Mouse (Mus musculus): Measurements from ENCODE around the gene Mid1. TPM values are rescaled to one million over a fixed set of nuclear protein-coding genes. Genes with fewer than 3 reads are reported as not detected.
"Not testable (repeated sequence)": the region's sequence is repeated elsewhere in the genome, so short reads cannot be mapped to it uniquely, and the experiment has no call there.

Gene Mid1
- total RNA-seq, 1 experiment, result 201 TPM

DNA sequence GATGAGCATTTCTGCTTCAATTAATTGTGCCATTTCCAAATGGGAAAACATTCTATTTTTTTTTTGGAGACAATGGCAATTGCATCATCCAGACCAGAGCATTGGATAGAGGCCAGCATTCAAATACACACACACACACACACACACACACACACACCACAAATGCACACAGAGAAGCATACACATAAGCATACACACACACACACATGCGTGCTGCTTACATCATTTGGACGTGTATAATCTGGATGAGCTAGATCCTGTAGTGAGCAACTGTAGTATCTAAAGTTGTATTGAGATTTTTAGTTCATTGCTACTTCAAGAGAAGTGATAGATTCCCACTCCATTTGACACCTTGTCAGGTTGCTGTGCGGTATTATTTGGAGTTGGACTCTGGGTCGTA lies 289.5 kb downstream of the Mid1 start:
- peak; percentile 34 for DNase-seq (ENCODE audit: low read depth, low spot score)
- H3K27ac ChIP-seq (ENCODE audit: insufficient read depth, low read depth, low read length, poor library complexity, severe bottlenecking); H3K4me3 ChIP-seq (ENCODE audit: insufficient read depth in 1 of 2, low read depth in 1 of 2, low read length in 2 of 2, poor library complexity in 1 of 2, severe bottlenecking in 1 of 2); H3K9ac ChIP-seq (ENCODE audit: insufficient read depth, low read depth, low read length, poor library complexity, severe bottlenecking); H3K4me1 ChIP-seq (ENCODE audit: control insufficient read depth in 2 of 2, insufficient read depth in 2 of 2, low read length in 2 of 2, poor library complexity in 1 of 2); in situ Hi-C loops (cut with MboI; ENCODE audit: low sequenced_read_pairs in 2 of 2, unreplicated experiment in 2 of 2): not testable (repeated sequence)
- peaks cover 82% of the 10 kb centered on the region for H3K36me3 ChIP-seq (ENCODE audit: control insufficient read depth, insufficient read depth, low read length, poor library complexity, severe bottlenecking)
- H3K9me3 ChIP-seq (ENCODE audit: control insufficient read depth, insufficient read depth, low read depth, low read length), result peaks cover 78% of the 10 kb centered on the region

DNA sequence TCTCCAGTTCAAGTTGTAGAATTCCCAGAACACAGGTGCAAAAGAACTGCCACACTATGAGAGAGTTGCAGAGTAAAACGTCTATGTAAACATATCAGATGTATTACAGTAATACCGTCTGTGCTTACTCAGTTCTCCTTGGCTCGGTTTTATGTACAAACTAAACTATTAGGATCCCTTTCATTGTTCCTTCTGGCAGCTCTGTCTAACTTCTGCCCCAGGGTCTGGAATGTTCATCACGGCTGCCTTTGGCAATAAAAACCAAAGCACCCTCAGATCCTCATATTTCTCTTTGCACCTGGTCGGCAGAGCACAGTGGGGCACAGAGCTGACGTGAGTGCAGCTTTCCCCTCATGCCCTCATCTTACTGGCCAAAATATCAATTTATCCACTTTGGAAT lies 290.0 kb downstream of the Mid1 start:
- H3K9ac ChIP-seq (ENCODE audit: insufficient read depth, low read depth, low read length, poor library complexity, severe bottlenecking); in situ Hi-C loops (cut with MboI; ENCODE audit: low sequenced_read_pairs in 2 of 2, unreplicated experiment in 2 of 2); H3K4me3 ChIP-seq (ENCODE audit: insufficient read depth in 1 of 2, low read depth in 1 of 2, low read length in 2 of 2, poor library complexity in 1 of 2, severe bottlenecking in 1 of 2); H3K27ac ChIP-seq (ENCODE audit: insufficient read depth, low read depth, low read length, poor library complexity, severe bottlenecking); H3K4me1 ChIP-seq (ENCODE audit: control insufficient read depth in 2 of 2, insufficient read depth in 2 of 2, low read length in 2 of 2, poor library complexity in 1 of 2): not testable (repeated sequence)
- peaks cover 80% of the 10 kb centered on the region for H3K9me3 ChIP-seq (ENCODE audit: control insufficient read depth, insufficient read depth, low read depth, low read length)
- DNase-seq (ENCODE audit: low read depth, low spot score), result peak; percentile 35
- peaks cover 83% of the 10 kb centered on the region for H3K36me3 ChIP-seq (ENCODE audit: control insufficient read depth, insufficient read depth, low read length, poor library complexity, severe bottlenecking)

DNA sequence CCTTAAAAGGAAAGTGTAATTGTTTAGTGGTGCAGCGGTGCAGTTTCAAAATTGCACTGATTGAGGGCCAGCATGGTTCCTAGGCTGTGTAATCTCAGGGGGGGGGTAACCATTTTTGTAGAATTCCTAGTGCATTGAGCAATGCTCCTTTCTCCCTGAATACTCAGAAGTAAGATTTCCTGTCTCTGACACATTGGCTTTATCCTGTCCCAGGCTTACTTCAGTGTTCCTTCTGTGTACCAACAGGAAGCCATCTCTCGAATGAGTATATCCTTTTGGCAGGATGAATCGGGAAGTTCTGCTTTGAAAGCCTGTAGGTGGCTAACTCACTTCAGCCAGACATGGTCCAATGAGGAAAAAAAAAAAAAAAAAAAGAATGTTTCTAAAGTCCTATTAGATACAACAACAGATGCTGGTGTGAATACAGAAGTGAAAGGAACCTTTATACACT lies 290.7 kb downstream of the Mid1 start:
- peaks cover 82% of the 10 kb centered on the region for H3K36me3 ChIP-seq (ENCODE audit: control insufficient read depth, insufficient read depth, low read length, poor library complexity, severe bottlenecking)
- H3K27ac ChIP-seq (ENCODE audit: insufficient read depth, low read depth, low read length, poor library complexity, severe bottlenecking); H3K4me3 ChIP-seq (ENCODE audit: insufficient read depth in 1 of 2, low read depth in 1 of 2, low read length in 2 of 2, poor library complexity in 1 of 2, severe bottlenecking in 1 of 2); in situ Hi-C loops (cut with MboI; ENCODE audit: low sequenced_read_pairs in 2 of 2, unreplicated experiment in 2 of 2); H3K9ac ChIP-seq (ENCODE audit: insufficient read depth, low read depth, low read length, poor library complexity, severe bottlenecking); H3K4me1 ChIP-seq (ENCODE audit: control insufficient read depth in 2 of 2, insufficient read depth in 2 of 2, low read length in 2 of 2, poor library complexity in 1 of 2): not testable (repeated sequence)
- DNase-seq (ENCODE audit: low read depth, low spot score), result peak; percentile 29
- H3K9me3 ChIP-seq (ENCODE audit: control insufficient read depth, insufficient read depth, low read depth, low read length), result peaks cover 77% of the 10 kb centered on the region

DNA sequence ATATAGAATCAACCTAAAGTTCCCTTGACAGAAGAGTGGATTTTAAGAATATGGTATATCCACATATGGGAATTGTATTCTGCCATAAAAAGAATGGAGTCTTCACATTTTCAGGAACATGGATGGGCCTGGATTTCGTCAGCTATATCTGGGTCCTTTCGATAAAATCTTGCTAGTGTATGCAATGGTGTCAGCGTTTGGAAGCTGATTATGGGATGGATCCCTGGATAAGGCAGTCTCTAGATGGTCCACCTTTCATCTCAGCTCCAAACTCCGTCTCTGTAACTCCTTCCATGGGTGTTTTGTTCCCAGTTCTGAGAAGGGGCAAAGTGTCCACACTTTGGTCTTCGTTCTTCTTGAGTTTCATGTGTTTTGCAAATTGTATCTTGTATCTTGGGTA lies 291.3 kb downstream of the Mid1 start:
- DNase-seq (ENCODE audit: low read depth, low spot score), result peak; percentile 15
- H3K4me1 ChIP-seq (ENCODE audit: control insufficient read depth in 2 of 2, insufficient read depth in 2 of 2, low read length in 2 of 2, poor library complexity in 1 of 2); H3K9ac ChIP-seq (ENCODE audit: insufficient read depth, low read depth, low read length, poor library complexity, severe bottlenecking); in situ Hi-C loops (cut with MboI; ENCODE audit: low sequenced_read_pairs in 2 of 2, unreplicated experiment in 2 of 2); H3K27ac ChIP-seq (ENCODE audit: insufficient read depth, low read depth, low read length, poor library complexity, severe bottlenecking); H3K4me3 ChIP-seq (ENCODE audit: insufficient read depth in 1 of 2, low read depth in 1 of 2, low read length in 2 of 2, poor library complexity in 1 of 2, severe bottlenecking in 1 of 2): not testable (repeated sequence)
- Histone ChIP-seq H3K9me3 (ENCODE audit: control insufficient read depth, insufficient read depth, low read depth, low read length) (peaks cover 74% of the 10 kb centered on the region), H3K36me3 (ENCODE audit: control insufficient read depth, insufficient read depth, low read length, poor library complexity, severe bottlenecking) (peaks cover 83% of the 10 kb centered on the region)

DNA sequence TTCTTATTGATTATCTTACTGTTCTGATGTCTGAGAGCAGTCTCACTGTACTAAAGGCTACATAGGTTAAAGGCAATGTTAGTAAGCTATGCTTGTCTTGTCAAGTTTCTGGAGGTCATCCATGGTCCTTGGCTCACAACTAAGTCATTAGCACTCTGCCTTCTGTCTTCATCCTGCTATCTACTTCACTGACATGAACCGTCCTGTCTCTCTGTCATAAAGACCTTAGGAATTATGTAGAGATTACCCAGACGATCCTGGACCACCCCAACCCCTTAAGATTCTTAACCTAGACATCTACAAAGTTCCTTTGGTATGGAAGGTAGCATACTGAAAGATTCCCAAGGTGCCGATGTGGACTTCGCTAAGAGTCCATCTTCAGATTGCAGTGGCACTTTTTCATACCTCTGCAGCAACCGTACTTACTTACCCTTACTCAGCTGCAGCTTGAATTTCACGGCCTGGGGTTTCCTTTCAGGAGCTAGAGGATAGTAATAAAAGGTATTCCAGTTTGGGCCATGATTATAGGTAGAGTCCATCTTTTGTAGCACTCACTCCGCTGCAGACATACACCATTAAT lies 292.9 kb downstream of the Mid1 start:
- DNase-seq (ENCODE audit: low read depth, low spot score), result peak; percentile 59
- H3K4me1 ChIP-seq (ENCODE audit: control insufficient read depth in 2 of 2, insufficient read depth in 2 of 2, low read length in 2 of 2, poor library complexity in 1 of 2); H3K4me3 ChIP-seq (ENCODE audit: insufficient read depth in 1 of 2, low read depth in 1 of 2, low read length in 2 of 2, poor library complexity in 1 of 2, severe bottlenecking in 1 of 2); H3K9ac ChIP-seq (ENCODE audit: insufficient read depth, low read depth, low read length, poor library complexity, severe bottlenecking); in situ Hi-C loops (cut with MboI; ENCODE audit: low sequenced_read_pairs in 2 of 2, unreplicated experiment in 2 of 2): not testable (repeated sequence)
- peak overlapping the region; percentile 9; the same call in 1 of the 2 replicates for H3K27ac ChIP-seq (ENCODE audit: insufficient read depth, low read depth, low read length, poor library complexity, severe bottlenecking)
- peaks cover 77% of the 10 kb centered on the region for H3K36me3 ChIP-seq (ENCODE audit: control insufficient read depth, insufficient read depth, low read length, poor library complexity, severe bottlenecking)
- H3K9me3 ChIP-seq (ENCODE audit: control insufficient read depth, insufficient read depth, low read depth, low read length), result peaks cover 74% of the 10 kb centered on the region

DNA sequence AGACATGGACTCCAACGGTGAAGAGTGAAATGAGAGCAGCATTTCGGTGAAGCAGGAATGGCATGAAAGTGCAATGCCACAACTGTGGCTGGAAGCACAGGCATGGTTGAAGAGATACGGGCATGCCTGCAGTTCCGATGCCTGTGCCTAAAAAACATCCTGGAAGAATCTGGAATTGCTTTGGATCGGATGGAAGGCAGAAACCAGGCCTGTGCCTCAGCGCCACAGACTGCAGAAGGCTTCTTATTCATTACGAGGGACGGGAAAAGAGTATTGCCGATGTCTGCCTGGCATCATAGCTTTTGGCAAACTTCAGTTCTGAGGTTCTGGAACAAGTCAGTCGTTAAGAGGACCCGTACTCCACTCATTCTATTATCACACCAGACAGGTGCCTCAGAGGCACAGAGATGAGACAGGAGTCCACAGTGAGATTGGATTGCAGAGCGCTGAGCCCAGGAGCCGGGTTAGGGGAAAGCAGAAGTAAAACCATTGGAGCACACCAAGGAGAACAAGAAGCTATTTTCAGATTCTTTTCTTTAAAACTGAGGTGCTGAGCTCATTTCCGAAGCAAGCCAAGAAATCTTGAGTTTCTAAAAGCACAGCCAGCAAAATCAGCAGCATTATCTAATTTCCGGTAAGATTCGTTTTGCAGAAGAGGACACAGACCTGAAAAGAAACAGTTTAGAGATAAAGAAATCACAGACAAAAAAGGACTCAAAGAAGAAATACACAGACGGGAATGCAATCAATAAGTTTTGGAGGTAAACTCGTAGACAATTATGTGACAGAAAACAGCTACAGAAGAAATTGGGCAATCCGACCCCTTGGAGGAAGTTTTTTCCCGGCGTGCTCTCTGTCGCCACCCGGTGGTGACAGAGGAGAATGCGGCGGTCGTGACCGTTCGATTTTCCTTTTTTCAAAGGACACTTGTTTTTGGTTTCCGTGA lies 293.7 kb downstream of the Mid1 start:
- peak; percentile 80 for DNase-seq (ENCODE audit: low read depth, low spot score)
- peaks cover 75% of the 10 kb centered on the region for H3K9me3 ChIP-seq (ENCODE audit: control insufficient read depth, insufficient read depth, low read depth, low read length)
- H3K4me3 ChIP-seq (ENCODE audit: insufficient read depth in 1 of 2, low read depth in 1 of 2, low read length in 2 of 2, poor library complexity in 1 of 2, severe bottlenecking in 1 of 2); in situ Hi-C loops (cut with MboI; ENCODE audit: low sequenced_read_pairs in 2 of 2, unreplicated experiment in 2 of 2); H3K9ac ChIP-seq (ENCODE audit: insufficient read depth, low read depth, low read length, poor library complexity, severe bottlenecking); H3K4me1 ChIP-seq (ENCODE audit: control insufficient read depth in 2 of 2, insufficient read depth in 2 of 2, low read length in 2 of 2, poor library complexity in 1 of 2): not testable (repeated sequence)
- H3K27ac ChIP-seq (ENCODE audit: insufficient read depth, low read depth, low read length, poor library complexity, severe bottlenecking), result peak overlapping the region; percentile 9; the same call in 1 of the 2 replicates
- peaks cover 79% of the 10 kb centered on the region for H3K36me3 ChIP-seq (ENCODE audit: control insufficient read depth, insufficient read depth, low read length, poor library complexity, severe bottlenecking)

DNA sequence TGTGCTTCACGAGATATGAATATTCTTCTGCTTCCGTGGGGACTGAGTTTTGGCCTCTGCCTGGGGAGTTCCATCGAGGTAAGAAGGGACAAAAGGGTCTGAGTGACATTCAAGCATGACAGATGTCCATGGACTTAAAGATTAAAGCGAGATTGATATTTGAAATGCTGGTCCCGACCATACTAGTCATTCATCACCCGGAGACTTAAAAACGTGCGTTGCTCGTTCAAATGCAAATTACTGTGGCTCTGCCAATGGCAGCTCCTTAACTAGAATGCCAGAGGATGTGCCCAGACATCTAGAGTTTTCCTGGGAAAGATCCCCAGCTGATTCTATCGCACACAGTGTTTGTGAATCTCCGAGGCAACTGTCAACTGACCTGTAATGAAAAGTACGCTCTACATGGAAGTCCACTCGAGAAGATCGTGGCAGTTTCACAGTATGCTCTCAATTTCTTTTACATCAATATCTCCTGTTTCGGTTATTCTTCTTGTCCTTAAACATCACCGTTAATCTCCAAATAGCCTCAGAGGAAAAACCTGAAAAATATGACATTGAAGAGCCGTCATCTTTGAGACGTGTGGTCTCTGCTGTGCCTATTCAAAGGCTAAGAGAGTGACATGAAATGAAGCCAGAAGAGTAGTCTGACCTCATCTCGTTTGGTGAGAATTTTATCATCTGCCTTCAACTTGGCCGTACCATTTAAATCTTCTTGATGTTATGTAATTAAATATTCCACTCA lies 294.6 kb downstream of the Mid1 start:
- H3K4me3 ChIP-seq (ENCODE audit: insufficient read depth in 1 of 2, low read depth in 1 of 2, low read length in 2 of 2, poor library complexity in 1 of 2, severe bottlenecking in 1 of 2); H3K9ac ChIP-seq (ENCODE audit: insufficient read depth, low read depth, low read length, poor library complexity, severe bottlenecking); H3K27ac ChIP-seq (ENCODE audit: insufficient read depth, low read depth, low read length, poor library complexity, severe bottlenecking); in situ Hi-C loops (cut with MboI; ENCODE audit: low sequenced_read_pairs in 2 of 2, unreplicated experiment in 2 of 2); H3K4me1 ChIP-seq (ENCODE audit: control insufficient read depth in 2 of 2, insufficient read depth in 2 of 2, low read length in 2 of 2, poor library complexity in 1 of 2): not testable (repeated sequence)
- DNase-seq (ENCODE audit: low read depth, low spot score), result peak; percentile 43
- peaks cover 82% of the 10 kb centered on the region for H3K36me3 ChIP-seq (ENCODE audit: control insufficient read depth, insufficient read depth, low read length, poor library complexity, severe bottlenecking)
- peaks cover 75% of the 10 kb centered on the region for H3K9me3 ChIP-seq (ENCODE audit: control insufficient read depth, insufficient read depth, low read depth, low read length)

DNA sequence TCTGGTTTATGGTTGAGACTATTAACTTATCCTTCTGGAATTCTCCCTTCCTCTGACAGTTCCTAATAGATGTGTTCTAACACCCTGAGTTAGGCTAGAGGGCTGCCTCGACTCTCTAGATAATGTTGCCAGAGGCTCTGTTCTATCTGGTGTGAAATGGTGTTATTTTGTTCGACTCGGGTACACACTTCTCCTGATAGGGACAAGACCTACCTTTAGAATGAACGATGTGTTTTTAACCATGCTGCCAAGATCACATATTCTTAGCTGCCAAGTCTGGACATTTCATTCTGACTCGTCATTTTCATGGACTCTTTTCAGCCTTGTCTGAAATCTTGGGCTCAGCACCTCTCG lies 295.2 kb downstream of the Mid1 start:
- H3K4me1 ChIP-seq (ENCODE audit: control insufficient read depth in 2 of 2, insufficient read depth in 2 of 2, low read length in 2 of 2, poor library complexity in 1 of 2); H3K4me3 ChIP-seq (ENCODE audit: insufficient read depth in 1 of 2, low read depth in 1 of 2, low read length in 2 of 2, poor library complexity in 1 of 2, severe bottlenecking in 1 of 2); H3K9ac ChIP-seq (ENCODE audit: insufficient read depth, low read depth, low read length, poor library complexity, severe bottlenecking); in situ Hi-C loops (cut with MboI; ENCODE audit: low sequenced_read_pairs in 2 of 2, unreplicated experiment in 2 of 2); H3K27ac ChIP-seq (ENCODE audit: insufficient read depth, low read depth, low read length, poor library complexity, severe bottlenecking): not testable (repeated sequence)
- DNase-seq (ENCODE audit: low read depth, low spot score), result peak; percentile 54
- peaks cover 75% of the 10 kb centered on the region for H3K9me3 ChIP-seq (ENCODE audit: control insufficient read depth, insufficient read depth, low read depth, low read length)
- peaks cover 82% of the 10 kb centered on the region for H3K36me3 ChIP-seq (ENCODE audit: control insufficient read depth, insufficient read depth, low read length, poor library complexity, severe bottlenecking)
